Mouse (Mus musculus) embryo, embryonic 11.5 days (tissue): ENCODE results near the gene Cuzd1.
A peak's percentile ranks its signal among the peaks of the same experiment; 100 is the strongest.

Source experiments
- DNase-seq: peaks from one replicate; pipeline ENCODE4 v3.0.0-alpha.2; 2012; ENCODE audit warnings: low read depth, low spot score

The Cuzd1 gene

DNA sequence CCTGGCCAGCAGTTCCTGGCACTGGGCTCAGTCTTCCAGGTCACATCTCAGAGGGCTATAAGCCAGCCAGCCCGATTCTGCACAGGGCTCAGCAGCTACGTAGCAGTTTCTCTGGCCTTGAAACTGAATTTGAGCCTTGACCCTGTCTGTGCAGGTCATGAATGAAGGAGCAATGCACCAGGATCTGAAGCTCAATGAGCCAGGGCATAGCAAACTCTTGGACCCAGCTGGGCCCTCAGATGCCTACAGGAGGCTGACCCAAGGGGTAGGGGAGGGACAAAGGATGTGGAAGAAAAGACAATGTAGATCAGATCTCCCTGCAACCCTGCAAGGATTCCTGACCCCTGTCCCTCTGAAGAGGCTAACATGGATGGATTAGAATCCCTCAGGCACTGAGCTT lies at the start of gene Cuzd1:
Gene Cuzd1, minus strand, starts transcription at position 101 of the 400 bp plus-strand sequence.
- no peak for DNase-seq

DNA sequence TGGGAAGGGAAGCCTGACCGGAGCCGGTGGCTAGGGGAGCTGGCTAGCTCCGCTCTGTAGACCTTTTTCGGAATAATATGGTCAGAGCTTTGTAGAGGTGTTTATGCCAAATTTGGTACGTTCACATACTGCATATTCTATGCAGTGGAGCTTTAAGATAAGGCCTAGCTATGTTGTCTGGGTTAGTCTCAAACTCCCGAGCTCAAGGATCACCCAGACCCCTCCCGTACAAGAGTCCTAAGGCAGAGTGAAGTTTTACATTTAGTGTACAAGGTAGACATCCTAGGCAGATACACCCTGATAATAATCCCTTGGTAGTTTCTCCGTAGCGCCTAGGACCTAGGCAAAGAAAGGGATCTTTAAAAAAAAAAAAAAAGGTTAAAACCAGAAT lies 49.4 kb upstream of the Cuzd1 start:
- no peak for DNase-seq

DNA sequence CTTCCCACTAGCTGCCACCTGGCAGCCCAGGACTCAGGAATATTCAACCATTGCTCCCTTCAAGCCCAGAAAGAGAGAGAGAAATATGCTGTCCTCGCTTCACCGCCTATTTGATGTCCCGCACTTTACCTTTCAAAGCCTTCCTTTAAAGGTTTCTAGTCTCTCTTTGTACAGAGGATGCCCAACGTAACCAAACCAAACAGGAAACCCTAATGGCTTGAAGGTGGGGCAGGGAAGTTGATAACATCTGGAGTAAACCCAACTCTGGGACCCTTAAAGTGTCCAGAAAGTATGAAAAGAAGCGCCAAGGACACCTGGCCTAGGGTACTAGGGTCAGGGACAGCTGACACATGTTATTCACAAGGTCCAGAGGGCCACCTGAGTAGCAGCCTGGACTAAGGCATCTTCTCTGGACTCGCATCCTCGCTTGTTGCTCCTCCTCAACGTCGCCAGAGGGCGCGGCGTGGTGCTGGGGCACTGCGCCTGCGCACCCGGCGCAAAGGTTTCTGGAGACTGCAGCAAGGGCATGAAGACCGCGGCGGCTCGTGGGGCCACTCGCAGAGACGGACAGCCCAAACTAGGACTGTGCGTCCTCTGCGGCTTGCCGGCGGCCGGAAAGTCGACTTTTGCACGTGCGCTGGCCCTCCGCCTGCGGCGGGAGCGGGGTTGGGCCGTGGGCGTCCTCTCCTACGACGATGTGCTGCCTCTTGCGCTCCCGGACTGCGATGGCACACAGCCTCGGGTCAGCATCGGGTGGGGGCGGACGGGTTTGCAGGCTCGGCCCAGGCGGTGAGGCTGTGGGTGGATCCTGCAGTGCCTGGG lies 48.8 kb upstream of the Cuzd1 start, which contains the start of gene Pstk:
Gene Pstk, plus strand, starts transcription at position 494 of the 822 bp plus-strand sequence.
- peak; percentile 91 for DNase-seq

DNA sequence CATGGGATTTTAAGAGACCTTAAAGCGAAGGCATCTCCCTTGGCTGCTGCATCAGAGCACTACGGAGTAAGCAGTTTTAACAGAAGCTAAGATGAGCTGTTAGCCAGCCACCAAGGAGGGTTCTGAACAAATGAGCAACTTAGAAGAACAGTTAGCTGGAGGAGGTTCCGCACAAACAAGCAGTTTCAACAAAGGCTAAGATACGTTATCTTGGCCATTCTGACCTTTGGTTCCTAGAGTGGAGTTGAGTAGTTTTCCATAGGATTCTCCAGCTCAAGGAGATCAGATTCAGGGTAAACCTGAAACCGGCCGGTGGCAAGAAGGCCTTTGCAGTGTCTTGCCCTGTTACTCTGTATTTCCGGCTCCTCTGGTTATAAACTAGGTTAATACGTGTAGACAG lies 42.0 kb upstream of the Cuzd1 start:
- no peak for DNase-seq

DNA sequence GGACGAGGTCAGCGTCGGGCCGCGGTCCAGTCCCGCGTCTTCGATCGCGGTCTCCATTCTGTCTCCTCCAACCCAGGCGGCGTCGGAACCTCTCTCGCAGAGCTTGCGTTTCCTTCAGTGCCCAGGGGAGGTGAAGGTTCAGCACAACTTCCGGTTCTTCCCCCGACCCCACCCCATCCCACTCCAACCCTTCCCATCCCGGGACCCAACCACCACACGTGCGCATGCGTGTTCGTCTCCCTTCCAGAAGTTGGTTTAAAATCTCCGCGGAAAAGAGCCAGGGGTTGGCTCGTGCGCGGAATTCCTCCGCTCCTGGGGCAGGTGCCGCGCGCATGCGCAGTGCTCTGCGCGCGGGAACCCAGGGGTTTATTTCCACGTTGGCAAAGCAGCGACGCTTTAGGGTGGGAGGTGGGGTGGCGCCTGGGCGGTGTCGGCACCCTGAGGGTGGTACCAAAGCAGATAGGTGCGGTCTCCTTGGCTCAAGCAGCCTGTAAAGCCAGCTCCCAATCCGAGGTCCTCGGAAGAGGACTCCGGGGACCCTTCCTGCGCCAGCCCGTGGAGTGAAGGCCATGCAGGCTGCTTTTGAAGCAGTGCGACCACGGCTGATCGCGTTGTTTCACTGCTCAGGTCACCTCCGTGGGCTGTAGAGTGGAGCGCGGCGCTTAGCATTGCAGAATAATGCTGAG lies 40.7 kb upstream of the Cuzd1 start, which contains the start of gene 2310057M21Rik:
Gene 2310057M21Rik, minus strand, starts transcription at position 145 of the 686 bp plus-strand sequence.
- peak; percentile 98 for DNase-seq

DNA sequence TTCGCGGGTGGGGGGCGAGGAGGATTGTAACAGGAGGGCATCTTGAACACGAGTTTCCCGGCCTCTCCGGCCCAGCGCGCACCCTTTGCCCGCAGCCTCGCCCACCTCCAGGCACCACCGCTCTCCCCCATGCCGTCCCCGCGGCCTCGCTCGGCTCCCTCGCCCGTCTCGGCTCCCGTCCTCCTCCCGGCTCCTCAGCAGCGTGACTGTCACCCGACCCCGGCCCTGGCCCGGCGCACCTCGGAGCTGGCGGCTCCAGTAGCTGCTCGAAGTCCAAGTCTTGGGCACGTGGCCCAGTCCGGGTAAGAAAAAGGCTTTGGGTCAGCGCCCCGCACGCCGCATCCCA lies 40.1 kb upstream of the Cuzd1 start:
- no peak for DNase-seq

DNA sequence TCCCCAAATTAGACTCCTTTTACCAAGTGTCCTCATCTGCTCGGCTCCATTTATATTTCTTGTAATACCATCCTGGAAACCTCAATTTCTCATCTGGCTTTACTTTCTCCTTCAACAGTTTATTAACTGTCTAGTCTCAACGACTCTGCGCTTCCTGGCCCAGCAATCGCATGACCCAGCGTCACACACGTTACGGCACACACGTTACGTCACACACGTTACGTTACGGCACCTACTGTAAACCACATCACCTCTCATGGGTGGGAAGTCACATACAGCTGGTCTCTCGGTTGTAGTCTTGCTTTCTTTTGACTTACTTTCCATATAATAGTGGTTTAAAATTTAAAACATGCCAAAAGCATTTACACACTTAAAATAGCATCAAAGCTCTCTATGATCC lies 34.0 kb upstream of the Cuzd1 start:
- DNase-seq = no peak

DNA sequence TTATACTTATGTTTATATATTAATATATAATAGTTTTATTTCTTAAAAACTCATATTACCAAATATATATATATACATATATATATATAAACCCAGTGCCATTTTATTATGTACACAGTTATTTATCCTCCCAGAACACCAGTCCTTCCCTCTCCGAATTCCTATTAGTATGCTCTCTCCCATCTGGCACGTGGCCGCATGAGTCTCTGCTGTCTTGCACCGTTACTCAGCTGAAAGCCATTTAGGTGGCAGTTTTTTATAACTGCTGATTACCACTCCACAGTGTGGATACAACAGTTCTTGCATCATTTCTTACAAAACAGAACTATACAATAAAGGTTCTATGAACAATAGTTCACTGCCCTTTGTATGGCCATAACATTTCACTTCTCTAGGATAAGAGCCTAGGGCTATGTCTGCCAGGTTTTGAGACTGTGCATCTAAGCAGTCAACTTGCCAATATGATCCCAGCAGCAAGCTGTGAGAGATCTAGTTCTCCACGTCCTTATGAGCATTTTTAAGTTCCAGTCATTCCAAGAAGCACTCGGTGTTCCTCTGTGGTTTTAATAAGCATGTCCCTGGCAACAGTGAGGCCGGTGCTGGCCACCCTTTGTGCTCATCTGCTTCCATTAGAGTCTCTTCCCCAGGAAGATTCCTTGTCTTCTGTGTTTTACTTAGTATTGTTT lies 23.9 kb upstream of the Cuzd1 start:
- DNase-seq = no peak

DNA sequence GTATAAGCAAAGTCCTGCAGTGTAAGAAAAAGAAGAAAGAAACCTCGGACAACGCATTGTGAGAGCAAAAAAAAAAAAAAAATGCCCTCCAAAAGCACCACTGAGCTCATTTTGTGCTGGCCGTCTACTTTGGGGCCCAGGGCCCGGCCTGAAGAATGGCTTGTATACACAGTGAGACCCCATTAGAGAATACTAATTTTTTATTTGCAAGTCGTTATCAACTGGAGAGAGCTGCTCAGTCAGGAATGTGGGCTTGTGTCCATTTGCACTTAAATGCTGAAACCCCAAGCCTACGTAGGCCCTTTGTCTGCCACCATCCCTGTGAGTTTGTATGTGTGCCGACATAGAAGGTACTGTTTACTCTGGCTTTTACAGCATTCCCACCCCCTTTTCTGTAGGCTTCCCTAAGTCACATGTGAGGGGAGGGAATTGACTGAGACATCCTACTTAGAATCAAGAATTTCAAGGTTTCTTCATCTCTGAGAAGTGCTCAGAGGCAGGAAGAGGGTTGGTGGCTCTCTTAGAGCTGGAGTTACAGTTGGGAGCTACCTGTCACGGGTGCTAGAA lies 15.5 kb upstream of the Cuzd1 start:
- DNase-seq = no peak

DNA sequence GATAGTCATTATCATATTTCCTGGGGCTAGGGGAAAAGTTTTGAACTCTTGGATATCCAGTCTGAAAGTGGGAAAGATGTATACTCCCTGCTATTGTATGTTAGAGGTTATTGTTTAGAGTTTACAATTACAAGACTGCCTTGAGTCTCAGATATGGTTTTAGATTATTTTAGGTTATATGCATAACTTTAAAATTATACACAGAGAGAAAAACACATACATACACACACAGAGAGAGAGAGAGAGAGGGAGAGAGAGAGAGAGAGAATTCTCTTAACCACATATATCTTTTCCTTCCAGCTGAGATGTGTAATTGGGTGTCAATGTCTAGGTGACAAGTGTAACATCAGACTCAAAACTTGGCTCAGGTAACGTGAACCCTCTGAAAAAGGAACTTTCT lies 11.5 kb upstream of the Cuzd1 start, which contains the start of gene Fam24a:
Gene Fam24a, plus strand, starts transcription at position 301 of the 400 bp plus-strand sequence.
- no peak for DNase-seq

DNA sequence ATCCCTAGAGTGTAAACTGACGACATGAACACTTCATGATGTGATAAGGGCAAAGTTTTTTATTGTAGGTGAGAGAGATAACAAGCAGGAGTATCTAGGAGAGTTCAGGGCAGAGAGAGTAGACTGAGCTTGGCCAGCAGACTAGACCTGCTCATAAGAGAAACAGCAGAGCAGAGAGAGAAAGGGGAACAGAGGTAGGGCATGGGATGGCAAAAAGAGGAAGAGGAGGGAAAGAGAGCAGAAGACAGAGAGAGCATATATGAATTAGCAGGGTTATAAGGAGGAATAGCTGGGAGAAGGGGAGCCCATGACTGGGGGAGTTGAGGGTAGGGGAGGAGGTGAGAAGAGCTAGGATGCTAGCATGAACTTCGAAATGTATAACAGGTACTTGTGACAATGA lies 9.6 kb upstream of the Cuzd1 start:
- no peak for DNase-seq

DNA sequence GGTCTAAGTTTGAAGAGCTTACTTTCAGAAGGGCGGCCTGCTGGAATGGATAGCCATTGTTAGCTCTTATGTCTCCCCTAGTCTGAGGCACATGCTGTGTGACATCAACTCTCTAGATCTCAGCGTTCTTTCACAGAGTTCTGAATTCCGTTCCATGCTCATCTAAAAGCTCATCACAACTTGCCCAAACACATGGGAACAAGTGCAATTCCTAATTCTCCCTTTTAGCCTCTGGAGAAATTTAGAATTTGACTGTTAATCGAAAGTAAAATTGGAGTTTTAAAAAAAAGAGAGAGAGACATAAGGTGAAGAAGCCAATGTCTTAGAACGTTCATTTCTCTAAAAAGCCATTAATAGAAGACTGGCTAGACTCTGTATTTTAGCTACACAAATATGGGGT lies 7.3 kb upstream of the Cuzd1 start, which contains the start of gene Fam24b:
Gene Fam24b, minus strand, starts transcription at position 101 of the 400 bp plus-strand sequence.
- no peak for DNase-seq

DNA sequence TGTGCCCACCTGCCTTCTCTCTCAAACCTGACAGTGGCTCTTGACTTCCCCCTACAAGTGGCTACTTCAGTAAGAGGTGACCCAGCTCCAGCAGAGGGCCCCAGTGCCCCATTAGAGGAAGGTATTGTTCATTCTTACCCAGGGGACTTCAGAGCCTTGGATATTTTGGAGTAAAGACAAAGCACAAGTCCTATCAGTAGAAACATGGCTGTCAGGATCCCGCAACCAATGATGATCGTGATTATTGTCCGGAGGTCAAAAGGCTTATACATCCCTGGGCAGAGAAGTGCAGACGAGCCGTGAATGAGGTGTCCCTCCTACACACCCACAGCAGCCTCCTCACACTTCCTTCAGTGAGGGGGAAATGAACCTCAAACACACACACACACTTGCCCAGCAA lies 5.0 kb upstream of the Cuzd1 start:
- DNase-seq = no peak

DNA sequence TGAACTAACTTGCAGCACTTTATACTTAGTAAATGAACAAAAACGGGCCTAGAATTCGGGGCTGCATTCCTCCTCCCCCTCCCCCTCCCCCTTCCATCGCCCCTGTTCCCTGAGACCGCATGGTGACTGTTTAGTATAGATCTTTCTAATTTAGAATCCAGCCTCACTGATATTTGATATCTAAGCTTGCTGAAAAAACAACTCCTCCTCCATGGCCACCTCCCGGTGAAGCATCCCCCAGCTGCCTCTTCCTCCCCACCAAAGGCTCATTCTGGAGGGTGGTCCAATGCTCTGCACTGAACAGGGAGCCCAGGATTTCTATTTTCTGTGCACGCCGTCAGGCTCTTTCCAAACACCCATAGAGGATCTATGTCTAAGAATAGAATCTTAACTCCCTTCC lies 3.8 kb downstream of the Cuzd1 start:
- DNase-seq = no peak

DNA sequence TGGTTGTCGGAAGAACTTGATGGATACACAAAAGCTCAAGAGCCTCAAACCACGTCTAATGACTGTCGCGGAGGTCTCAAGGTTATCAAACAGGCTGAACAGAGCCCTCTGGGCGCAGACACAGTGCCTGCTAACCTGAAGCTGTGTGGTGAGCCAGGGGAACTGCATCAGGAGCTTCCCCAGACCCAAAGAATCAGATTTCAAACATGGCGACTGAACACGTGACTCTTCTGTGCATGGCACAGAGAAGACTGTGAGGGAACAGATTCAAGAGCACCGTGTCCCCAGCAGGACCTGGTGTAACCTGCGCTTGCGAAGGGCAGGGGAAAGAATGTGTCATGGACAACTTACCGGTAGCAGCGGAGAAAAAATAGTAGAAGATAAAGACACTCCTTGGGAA lies 4.5 kb downstream of the Cuzd1 start:
- DNase-seq = no peak

DNA sequence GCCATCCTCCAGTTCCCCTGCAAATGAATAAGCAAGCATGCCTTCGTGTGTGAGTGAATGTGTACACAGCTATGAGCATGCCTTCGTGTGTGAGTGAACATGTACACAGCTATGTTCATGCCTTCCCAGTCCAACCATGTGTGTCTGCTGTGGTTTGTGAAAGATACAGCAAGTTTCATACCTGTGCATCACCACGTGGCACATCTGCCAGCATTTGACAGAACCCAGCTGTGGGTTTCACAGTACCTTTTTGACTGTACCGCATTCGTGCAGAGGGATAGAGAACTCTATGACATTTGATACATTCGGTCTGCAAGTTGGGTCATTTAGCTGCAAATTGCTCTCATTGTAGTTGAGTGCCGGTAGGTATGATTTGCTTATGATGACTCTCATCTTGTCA lies 7.6 kb downstream of the Cuzd1 start:
- DNase-seq = no peak

DNA sequence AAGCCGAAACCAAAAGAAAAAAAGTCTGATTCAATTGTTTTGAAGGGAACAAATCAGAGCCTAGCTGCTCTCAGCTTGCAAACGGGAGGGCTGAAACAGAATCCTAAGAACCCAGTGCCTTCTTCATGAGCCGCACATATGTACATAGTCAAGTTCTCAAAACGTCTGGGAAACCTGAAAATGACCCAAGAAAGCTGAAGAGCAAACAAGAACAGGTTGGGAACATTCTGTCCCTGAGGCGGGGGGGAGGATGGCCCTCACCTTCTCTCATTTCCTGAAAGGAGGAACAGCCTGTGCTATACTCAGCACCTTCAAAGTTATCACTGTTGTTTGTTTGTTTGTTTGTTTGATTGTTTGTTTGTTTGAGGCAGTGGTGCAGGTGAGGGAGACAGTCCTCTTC lies 15.4 kb downstream of the Cuzd1 start:
- no peak for DNase-seq

DNA sequence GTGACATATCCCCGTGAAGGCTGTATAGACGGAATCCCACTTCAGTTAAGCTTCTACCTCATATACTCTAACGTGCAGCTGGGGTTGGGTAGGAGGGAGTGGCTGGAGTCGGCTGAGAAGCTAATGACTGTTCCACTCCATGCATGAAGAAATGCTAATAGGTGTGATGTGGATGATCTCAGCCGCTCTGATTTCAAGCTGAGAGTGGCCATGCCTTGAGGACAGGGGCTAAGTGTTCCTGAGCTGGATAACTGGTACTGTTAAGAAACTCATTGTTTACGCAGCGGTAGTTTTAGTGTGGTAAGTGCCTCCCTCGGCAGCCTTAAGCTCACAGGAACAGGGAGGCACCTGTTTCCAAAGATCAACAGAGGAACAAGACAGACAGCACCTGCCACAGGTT lies 18.8 kb downstream of the Cuzd1 start:
- no peak for DNase-seq

DNA sequence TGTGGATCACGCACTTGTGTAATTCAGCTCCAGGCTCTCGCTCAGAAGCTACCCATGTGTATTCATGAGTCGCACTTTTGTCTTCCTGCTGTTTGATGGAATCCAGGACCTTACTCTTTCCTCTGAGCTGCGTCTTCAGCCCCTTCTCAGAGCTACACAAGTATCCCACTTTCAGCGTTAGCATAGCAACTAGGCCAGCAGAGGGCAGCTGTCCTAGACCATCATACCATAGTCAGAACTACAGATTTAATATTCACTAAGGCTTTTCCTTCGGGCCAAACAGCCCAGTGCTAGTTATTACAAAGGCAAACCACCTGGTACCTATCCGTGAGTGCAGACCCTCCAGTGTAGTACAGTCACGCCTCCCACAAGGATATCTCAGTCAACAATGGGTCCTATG lies 24.9 kb downstream of the Cuzd1 start:
- no peak for DNase-seq

DNA sequence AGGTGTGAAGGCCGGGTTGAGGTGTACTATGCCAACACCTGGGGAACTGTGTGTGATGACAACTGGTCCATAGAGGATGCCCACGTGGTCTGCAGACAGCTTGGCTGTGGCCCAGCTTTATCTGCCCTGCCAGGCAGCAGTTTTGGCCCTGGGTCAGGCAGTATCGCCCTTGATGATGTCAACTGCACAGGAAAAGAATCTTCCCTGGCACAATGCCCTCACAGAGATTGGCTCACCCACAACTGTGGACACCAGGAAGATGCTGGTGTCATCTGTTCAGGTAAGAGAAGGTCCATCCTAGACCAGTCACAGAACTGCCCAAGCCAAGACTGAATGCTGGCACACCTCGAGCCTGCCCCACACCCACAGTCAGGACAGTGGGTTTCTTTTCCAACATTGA lies 56.2 kb downstream of the Cuzd1 start:
- no peak for DNase-seq

DNA sequence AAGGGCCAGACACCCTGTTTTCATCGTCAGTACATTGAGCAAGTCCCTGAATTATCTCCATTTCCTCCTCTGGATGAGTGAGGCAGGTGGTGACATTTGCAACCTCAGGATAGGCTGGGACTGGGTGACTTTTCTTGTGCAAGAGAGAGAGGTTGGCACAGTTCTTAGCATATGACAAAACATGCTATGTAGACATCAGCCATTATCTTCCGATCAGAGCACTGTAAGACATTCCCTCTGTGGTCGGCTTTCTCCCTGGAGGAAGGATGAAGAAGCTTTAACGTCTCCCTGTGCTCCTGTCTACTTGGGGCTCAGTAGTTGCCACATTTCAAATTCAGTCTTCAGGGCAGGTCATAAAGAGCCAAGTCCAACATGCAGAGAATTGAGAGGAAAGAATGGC lies 57.8 kb downstream of the Cuzd1 start:
- DNase-seq = no peak

DNA sequence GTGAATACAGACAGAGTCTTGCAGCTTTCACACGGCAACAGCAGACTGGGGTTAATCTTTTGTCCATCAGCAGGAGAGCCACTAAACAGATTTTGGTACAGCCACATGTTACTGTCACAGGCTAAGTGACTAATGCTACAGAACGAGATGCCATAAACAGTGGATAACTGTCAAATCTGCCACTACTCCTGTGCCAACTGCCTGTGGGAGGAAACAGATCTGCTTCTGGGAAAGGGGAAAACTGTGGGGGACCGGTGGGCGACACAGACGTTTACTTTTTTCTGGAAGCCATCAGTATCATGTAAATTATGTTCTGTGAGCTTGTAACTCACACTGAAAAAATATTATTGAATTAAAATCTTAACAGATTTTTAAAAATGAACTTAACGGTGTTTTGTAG lies 61.1 kb downstream of the Cuzd1 start:
- no peak for DNase-seq
